Mouse (Mus musculus) naive thymus-derived CD4-positive, alpha-beta T cell, adult 2 months (primary cell): ENCODE data around the gene Prr19.
A peak's percentile ranks its signal among the peaks of the same experiment; 100 is the strongest.

Experiments
- DNase-seq: peaks from one replicate; pipeline ENCODE4 v3.0.0-alpha.2; 2011; ENCODE audit warnings: low read depth

Gene Prr19

GRCm38 (mm10) chr7:25275555-25276298, 25.5 kb upstream of the Prr19 start:
- no peak for DNase-seq

- no peak for DNase-seq
These were observed 23.8 kb upstream of the Prr19 start for GRCm38 (mm10) chr7:25277405-25277804.

- no peak for DNase-seq
These were observed 23.2 kb upstream of the Prr19 start for GRCm38 (mm10) chr7:25277998-25278340.

GRCm38 (mm10) chr7:25278341-25279075, 22.7 kb upstream of the Prr19 start:
- peak; percentile 96 for DNase-seq

- DNase-seq, result peak; percentile 95
These were observed 21.9 kb upstream of the Prr19 start for GRCm38 (mm10) chr7:25279076-25279860.

GRCm38 (mm10) chr7:25279861-25280791, 21.1 kb upstream of the Prr19 start:
- DNase-seq, result no peak

GRCm38 (mm10) chr7:25281166-25281733, 20.0 kb upstream of the Prr19 start:
- DNase-seq, result no peak

GRCm38 (mm10) chr7:25281734-25282601, 19.2 kb upstream of the Prr19 start:
- peak; percentile 98 for DNase-seq

GRCm38 (mm10) chr7:25282731-25283211, 18.4 kb upstream of the Prr19 start:
- DNase-seq, result peak; percentile 64

- DNase-seq, result no peak
These were observed 17.6 kb upstream of the Prr19 start for GRCm38 (mm10) chr7:25283637-25284036.

- DNase-seq, result no peak
These were observed 17.0 kb upstream of the Prr19 start for GRCm38 (mm10) chr7:25284171-25284570.

- no peak for DNase-seq
These were observed 16.4 kb upstream of the Prr19 start for GRCm38 (mm10) chr7:25284766-25285165.

GRCm38 (mm10) chr7:25285511-25286238, 15.5 kb upstream of the Prr19 start:
- no peak for DNase-seq

- DNase-seq, result no peak
These were observed 14.2 kb upstream of the Prr19 start for GRCm38 (mm10) chr7:25286989-25287388.

- DNase-seq, result no peak
These were observed 13.2 kb upstream of the Prr19 start for GRCm38 (mm10) chr7:25288011-25288410.

GRCm38 (mm10) chr7:25288721-25289120, 12.5 kb upstream of the Prr19 start:
- DNase-seq, result no peak

GRCm38 (mm10) chr7:25289925-25290324, 11.3 kb upstream of the Prr19 start:
- DNase-seq, result no peak

- no peak for DNase-seq
These were observed 10.7 kb upstream of the Prr19 start for GRCm38 (mm10) chr7:25290463-25290862.

GRCm38 (mm10) chr7:25290911-25291310, 10.3 kb upstream of the Prr19 start:
- no peak for DNase-seq
